Mouse (Mus musculus) ZHBTc4 (cell line): Measurements from ENCODE around the gene Hsfy2.

Experiments
- DNase-seq: peaks from one replicate; pipeline ENCODE4 v3.0.0-alpha.2; 2011; ENCODE audit warnings: low read depth, low spot score

The Hsfy2 gene

GRCm38 (mm10) chr1:56637335-56637734 lies at the start of gene Hsfy2:
TSS of gene Hsfy2 (minus strand) at chr1:56637435.
- DNase-seq, result no peak

- no peak for DNase-seq
These were observed 47.9 kb upstream of the Hsfy2 start for GRCm38 (mm10) chr1:56685053-56685557.

GRCm38 (mm10) chr1:56684512-56684911 lies 47.3 kb upstream of the Hsfy2 start:
- DNase-seq, result peak; percentile 57

GRCm38 (mm10) chr1:56681258-56681657 lies 44.0 kb upstream of the Hsfy2 start:
- DNase-seq, result no peak

- no peak for DNase-seq
These were observed 38.0 kb upstream of the Hsfy2 start for GRCm38 (mm10) chr1:56675253-56675652.

GRCm38 (mm10) chr1:56674601-56675000 lies 37.4 kb upstream of the Hsfy2 start:
- no peak for DNase-seq

- DNase-seq, result no peak
These were observed 34.2 kb upstream of the Hsfy2 start for GRCm38 (mm10) chr1:56671241-56671945.

- no peak for DNase-seq
These were observed 33.3 kb upstream of the Hsfy2 start for GRCm38 (mm10) chr1:56670509-56670908.

GRCm38 (mm10) chr1:56664606-56665005 lies 27.4 kb upstream of the Hsfy2 start:
- DNase-seq, result no peak

GRCm38 (mm10) chr1:56626824-56627223 lies 10.4 kb downstream of the Hsfy2 start:
- no peak for DNase-seq

GRCm38 (mm10) chr1:56624304-56624703 lies 12.9 kb downstream of the Hsfy2 start:
- peak; percentile 11 for DNase-seq

- DNase-seq, result no peak
These were observed 24.9 kb downstream of the Hsfy2 start for GRCm38 (mm10) chr1:56612384-56612783.
